Mouse (Mus musculus) yolk sac, embryonic 10.5 days (tissue): Measurements from ENCODE around the gene Edem1.

ENCODE experiments used
- DNase-seq: peaks from one replicate; pipeline ENCODE4 v3.0.0-alpha.2; 2017; ENCODE audit warnings: low spot score

Edem1 gene

DNA sequence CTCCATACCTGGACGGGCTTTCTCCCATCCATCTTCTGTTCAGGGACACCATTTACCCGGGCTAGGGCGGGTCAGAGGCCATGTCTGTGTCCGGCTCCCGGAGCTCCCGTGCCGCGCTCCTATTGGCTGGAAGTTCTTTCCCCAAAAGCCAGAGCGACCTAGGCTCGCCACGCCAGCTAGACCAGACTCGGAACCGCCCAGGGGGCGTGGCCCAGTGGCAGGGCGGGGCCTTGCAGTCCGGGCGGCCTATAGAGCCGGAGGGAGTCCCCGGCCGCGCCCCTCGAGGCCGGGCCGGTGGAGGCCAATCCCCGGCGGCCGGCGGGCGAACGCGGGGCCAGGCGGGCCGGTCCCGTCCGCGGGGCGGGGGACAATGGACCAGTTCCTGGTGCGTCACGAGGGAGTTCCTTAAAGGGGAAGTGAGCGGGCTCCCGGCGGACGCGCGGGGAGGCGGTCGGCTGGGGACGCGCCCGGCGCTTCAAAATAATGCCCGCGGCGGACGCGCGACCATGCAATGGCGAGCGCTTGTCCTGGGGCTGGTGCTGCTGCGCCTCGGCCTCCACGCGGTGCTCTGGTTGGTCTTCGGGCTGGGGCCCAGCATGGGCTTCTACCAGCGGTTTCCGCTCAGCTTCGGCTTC is at the start of gene Edem1:
Gene Edem1 (plus strand): TSS at position 408 of the 635 bp plus-strand sequence.
- peak; percentile 99 for DNase-seq

DNA sequence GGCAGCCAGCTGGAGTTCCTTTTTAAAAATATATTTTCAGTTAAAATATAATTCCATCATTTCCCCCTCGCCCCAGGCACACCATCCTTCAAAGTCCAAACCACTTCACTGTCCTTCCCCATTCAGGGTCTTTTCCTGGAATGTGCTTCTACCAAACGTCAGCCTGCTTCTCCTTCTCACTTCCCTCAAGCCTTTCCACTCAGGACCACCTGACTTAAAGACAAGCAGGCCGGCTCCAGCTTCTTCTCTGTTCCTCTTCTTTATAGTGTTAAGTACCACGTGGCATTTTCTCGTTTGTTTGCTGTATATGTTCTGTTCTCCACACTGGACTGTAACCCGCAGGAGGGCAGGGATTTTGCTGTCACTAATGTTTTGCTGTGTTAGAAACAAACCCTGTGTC is 46.6 kb upstream of the Edem1 start:
- DNase-seq = no peak

DNA sequence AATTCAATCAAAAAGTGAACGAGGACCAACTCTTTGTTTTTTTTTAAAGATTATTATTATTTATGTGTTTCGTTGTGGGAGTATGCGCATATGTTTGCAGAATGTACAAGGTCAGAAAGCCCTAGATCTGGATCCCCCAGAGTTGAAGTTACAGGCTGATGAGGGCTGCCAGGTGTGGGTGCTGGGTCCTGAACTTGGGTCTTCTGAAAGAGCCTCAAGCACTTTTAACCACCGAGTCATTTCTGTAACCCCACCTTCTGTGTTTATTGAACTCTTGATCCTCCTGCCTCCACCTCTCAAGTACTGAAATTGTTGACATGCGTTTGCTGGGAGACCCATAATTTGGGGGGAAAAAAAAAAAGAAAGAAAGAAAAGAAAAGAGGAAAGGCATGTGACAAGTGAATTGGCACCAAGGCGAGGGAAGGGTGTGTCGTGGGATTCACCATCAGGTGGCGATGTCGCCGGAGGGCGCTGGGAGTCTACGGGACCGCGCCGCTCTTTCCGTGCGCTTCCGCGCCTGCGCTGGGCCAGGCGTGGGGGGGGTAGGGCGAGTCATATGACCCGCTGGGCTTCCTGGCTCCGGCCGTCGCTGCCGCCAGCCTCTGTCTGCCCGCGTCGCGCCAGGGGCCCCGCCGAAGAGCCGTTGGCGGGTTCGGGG is 45.8 kb upstream of the Edem1 start, which contains the start of gene Arl8b:
Gene Arl8b (plus strand): TSS at position 574 of the 658 bp plus-strand sequence.
- DNase-seq = peak; percentile 90

DNA sequence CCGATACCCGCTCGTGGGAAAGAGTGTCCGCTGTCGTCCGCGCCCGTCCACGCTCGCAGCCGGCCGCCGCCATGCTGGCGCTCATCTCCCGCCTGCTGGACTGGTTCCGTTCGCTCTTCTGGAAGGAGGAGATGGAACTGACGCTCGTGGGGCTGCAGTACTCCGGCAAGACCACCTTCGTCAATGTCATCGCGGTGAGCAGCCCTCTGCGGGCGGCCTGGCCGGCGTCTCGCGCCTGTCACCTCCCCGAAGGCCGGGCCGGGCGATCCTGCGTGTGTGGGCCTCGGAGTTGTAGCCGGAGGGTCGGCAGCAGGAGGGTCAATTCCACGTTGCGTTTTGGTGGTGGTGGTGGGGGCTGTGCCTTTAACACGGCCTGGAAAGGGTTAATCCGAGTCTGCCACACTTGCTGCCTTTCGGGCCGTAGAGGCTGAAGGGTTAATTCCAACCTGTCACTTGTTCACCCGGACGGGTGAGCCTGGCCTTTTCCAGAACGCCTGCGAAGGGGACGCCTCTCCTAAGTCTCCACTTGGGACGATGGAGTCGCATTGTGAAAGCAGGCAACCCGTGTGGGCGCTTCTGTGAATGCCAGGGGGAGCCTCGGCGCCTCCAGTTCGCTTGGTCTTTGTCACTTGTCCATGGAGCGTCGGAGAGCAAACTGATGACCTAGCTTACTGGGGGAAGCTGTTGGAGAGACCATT is 45.1 kb upstream of the Edem1 start:
- DNase-seq = peak; percentile 36

DNA sequence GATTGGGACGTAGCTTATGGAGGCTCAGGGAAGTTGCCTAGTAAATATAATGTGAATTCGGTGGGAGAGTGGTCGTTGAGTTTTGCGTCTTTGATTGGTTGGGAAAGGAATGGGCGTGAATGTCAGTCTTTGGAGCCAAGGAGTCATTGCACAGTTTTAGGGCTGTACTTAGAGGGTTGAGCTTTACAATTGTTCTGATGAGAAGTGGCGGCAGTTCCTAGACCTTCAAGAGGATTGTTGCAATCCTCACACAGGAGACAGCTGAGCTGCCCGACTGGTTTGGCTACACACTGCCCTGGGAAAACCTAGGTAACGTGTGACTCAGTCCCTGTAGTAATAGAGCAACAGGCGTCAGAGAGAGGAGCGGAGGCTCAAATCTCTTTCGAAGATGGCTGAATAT is 44.4 kb upstream of the Edem1 start:
- no peak for DNase-seq

DNA sequence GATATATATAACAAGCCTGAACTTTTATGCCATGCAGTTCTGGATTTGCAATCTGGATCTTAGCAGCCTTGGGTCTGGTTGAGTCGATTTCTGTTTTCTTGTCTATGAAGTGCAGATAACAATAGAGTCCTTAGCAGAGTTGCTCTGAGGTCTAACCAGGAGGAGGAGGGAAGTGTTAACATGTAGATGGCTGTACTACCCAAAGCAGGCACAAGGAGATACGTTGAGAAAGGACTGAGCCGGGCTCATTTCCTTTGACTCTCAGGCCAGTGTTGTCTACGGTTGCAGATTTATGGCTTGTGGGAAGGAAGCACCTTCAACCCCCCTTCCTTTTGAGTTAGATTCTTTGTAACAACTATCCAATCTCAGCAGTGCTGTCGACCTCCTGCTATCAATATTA is 43.6 kb upstream of the Edem1 start:
- no peak for DNase-seq

DNA sequence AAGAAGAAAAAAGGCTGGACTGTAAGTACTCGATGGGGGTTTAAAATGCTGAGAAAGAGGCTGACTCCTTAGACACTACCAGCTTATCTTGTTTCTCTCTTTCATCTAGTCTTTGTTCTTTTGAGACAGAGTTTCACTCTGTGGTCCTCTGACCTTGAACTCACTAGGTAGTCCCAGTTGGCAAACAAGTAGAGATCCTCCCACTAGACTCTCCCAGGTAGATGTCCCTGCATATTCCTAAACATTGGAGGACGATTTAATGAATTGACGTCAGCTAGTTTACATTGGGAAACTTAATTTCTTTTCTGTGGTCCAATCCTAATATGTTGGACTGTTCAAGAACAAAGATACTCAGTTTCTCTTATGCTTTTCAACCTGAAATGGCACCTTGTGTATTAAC is 42.9 kb upstream of the Edem1 start:
- DNase-seq = no peak

DNA sequence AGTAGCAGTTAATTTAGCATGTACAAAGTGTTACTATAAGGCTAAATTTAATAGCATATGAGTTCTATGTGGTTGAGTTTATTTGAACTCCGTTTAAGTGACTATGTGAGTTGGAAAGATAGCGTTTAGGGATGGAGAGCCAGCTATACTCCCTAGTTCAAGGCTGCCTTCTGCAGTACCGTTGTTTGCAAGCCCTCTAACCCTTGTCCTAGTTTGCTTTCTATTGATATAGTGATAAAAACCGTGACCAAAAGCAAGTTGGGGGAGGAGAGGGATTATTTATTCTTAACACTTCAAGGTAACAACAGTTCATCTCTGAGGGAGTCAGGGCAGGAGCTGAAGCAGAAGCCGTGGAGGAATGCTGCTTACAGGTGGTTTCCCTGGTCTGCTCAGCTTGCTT is 36.9 kb upstream of the Edem1 start:
- peak; percentile 26 for DNase-seq

DNA sequence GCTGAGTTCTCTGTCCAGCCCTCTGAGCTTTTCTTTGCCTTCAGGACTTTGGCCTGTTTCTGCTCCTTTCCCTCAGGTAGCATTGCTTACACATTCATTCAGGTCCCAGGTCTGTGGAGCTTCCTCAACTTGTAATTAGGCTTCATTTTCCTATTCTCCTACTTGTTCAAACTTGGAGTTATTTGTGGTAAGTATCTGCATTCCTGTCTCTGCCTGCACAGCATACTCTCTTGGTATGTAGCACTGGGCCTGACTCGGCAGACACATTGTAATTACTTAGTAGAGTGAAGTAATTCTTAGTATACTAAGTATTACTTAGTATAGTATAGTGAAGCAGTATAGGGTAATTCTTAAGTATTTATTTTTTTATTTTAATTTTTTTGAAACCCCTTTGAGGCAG is 32.5 kb upstream of the Edem1 start:
- peak; percentile 37 for DNase-seq

DNA sequence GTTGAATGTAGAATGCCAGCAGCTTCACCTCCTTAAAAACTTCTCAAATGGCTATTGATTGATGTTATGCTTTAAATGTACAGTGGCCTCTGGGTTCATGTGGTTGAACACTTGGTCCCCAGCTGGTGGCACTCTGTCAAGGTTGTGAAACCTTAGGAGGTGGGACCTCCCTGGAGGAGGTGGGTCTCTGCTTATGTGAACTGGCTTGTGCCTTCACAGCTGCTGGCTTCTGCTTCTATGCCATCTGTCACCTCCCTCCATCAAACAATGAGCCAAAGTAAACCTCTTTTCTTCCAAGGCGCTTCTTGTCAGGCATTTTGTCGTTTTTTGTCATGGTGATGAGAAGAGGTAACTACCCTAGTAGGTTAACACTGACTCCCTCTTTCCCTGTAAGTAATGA is 31.7 kb upstream of the Edem1 start:
- no peak for DNase-seq

DNA sequence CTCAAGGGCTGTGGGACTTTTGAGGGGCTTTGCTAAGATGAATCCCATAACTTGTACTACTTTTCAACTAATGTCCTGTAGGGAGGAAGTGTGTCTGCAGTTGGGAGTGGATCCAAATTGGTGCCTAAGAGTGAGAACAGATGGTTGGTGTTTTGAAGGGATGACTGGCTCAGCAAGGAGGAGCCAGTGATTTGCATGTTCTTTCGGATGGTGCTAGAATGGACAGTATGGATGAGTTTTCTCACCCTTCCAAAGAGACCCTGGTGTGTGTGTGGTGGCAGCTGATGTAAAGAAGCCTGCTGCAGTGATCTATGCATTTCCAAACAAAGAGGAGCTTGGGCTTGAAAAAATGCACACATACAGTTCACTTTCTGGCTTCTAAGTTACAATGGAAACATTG is 23.2 kb upstream of the Edem1 start:
- DNase-seq = no peak

DNA sequence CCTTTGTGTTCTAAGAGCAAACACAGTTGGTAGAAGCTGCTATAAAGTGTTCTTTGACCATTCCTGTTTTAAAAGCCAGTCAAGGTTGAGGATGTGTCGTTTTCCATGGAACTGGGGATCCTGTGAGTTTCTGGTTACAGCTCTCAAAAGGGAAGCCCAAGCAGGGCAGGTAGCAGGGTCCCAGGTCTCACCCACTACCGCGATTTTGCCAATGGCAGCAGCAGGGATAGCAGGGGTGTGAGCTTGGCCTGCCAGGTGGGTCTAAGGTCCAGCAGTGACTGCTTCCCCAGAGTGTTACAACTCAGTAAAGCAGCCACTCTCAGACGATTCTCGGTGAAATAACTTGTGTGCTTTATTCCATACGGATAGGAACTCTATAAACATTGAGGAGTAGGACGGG is 22.6 kb upstream of the Edem1 start:
- no peak for DNase-seq

DNA sequence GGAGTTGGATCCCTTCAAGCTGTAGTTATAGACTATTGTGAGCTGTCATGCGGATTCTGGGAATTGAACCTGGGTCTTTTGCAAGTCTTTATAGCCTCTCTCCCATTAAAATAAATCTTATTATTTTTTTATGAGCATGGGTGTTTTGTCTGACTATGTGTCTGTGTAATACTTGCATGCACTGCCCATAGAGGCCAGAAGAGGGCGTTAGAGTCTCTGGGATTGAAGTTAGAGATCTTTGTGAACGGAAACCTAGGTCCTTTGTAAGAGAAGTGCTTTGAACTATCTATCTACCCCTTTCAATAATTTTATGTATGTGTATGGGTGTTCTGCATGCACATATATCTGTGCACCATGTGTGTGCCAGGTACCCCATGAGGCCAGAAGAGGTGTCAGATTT is 21.0 kb upstream of the Edem1 start:
- no peak for DNase-seq

DNA sequence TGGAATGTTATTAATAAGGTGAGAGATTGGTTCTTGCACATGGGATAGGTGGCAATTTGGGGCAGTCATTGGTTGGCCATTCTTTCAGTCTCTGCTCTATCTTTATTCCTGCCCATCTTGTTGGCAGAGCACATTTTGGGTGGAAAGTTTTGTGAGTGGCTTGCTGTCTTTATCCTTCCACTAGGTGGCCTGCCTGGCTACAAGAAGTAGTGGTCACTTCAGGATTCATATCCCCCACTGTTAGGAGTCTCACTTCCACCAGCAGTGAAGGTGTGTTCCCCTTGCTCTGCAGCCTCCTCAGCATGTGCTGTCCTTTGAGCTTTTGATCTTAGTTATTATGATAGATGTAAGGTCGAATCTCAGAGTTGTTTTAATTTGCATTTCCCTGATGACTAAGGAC is 19.7 kb upstream of the Edem1 start:
- no peak for DNase-seq

DNA sequence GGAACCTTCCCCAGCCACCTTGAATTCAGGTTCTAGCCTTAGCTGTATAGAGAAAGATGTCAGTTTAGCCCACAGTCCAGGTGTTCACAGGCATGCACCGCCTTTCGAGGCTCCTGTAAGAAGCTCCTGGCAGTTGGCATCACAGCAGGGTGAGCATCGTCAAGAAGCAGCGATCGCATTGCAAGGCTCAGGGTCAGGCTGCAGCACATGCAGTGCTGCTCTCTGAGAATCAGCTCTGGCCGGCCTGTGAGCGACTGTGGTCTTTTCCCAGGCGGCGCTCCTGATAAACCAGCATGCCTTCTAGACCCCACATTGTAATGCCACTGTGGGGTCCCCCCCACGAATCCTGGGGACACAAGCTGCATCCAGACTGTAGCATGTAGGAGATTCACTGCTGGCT is 18.2 kb upstream of the Edem1 start:
- no peak for DNase-seq

DNA sequence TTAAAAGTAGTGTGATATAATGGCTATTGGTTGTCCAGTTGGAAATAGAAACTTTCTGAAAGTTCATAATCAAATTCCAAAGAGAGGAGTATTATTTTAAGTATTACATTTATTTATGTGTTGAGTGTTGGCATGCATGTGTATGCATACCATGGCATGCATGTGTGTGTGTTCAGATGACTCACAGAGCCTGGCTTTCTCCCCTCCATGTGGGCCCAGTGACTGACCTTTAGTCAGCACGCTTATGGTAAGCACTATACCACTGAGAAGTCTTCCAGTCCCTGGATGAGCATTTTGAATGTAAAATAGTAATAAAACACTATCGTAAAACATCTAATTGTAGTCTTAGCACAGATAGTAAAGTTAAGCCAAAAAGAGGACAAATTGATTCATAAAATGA is 16.3 kb upstream of the Edem1 start:
- DNase-seq = no peak

DNA sequence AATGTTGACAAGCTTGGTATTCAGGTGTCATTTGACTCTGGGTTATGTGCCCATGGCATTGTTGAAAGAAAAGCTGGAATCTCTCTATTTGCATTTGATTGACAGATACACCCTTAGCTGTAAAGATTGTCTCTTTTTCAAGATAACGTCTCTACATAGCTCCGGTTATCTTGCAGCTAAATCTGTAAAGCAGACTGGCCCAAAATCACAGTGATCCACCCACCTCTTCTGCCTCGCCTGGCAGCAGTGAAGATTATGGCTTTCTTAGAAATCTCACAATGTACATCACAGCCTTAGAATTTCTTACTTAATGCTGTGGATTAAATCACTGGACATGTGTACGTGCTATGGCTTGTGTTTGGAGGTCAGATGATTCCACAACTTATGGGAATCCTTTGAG is 10.9 kb upstream of the Edem1 start:
- no peak for DNase-seq

DNA sequence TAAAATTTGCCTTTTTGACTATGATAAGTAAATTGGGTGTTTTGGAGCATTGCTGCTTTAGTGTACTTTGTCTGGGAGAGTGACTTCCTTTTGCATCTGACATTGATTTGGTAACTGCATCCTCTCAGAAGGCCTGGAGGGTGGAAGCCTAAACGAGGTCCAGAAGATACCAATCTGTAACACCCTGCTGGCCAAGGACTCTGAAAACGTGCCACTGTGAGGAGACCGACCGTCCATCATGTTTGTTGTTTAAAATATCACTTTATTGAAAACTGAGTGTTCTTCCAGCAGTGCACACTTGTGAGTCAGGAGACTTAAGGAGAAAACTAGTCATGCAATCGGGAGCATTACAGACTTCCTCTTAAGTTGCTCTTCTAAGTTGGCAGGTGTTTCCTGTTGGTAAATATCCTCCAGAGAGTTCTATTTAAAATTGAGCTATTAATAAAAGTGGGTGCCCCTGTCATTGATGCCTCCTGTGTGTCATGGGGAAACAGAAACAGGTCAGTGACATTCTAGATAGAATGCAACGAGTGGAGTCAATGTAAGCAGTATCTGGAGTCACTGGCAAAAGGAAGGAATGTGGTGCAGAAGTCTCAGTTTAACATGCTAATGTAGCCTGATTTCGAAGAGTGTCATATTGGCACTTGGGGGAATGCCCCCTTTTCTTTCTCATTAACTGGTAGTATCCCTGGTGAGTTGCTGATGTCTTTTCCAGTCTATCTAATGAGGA is 3.5 kb upstream of the Edem1 start:
- DNase-seq = no peak

DNA sequence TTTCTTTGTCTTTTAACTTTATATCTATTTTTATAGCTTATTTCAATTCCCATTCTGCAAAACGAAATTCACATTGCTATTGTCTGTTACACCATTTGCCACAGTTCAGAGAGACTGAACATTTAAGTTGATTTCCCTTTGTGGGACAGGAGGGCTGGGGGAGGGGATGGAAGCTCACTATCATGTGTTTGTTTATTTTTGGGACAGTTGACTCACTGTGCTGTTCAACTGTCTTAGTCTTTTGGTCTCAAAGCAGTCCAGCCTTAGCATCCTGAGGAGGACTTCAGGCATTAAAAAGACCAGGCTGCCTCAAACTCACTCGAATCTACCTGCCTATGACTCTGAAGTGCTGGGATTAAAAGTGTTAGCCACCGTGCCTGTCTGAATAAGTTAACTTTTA is 2.4 kb upstream of the Edem1 start:
- no peak for DNase-seq

DNA sequence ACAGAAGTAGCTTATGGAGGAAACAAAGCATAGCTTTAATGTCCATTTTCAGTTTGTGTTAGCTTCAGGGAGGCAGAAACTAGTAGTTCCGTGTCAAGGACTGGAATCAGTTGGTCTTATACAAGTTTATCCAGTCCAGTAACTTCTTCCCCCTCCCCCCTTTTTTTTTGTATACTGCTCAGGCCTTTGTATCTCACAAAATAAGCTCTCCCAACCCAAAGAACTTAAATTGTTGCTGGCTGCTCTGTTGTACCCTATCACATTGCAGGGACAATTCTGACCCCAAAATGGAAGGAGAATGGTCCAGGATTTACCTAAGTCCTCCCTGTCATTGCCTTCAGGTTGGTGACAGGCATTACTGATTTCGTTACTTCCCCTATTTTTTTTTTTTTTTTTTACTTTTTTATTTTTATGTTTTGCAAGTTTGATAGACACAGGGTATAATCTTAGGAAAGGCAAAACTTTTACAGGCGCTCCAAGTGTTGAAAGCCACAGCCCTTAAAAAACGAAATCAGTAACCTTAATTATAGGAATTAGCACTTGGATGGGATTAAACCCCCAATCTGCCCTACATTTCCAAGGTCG is 1.0 kb upstream of the Edem1 start:
- DNase-seq = no peak

DNA sequence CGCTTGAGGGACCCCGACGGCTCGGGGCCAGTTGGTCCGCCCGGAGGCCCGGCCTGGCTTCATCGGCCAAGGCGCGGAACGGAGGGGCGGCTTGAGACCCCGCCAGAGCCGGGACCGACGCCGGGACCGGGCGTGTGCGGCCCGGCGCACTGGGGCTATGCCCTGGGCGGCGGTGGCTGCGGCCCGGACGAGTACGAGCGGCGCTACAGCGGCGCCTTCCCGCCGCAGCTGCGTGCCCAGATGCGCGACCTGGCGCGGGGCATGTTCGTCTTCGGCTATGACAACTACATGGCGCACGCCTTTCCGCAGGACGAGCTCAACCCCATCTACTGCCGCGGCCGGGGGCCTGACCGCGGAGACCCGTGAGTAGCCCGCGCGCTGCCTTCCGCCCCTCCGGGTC is 431 bp downstream of the Edem1 start:
- no peak for DNase-seq
